Mouse (Mus musculus): ENCODE measurements around the gene Prpf4b. TPM values are rescaled to one million over a fixed set of nuclear protein-coding genes. Genes with fewer than 3 reads are reported as not detected.

The Prpf4b gene
- polyA plus RNA-seq, 1 experiment from 2014 or later: 71.8 TPM

Other genes with a start within 250 kb of the Prpf4b start
- 11.8 and 12.0 TPM in 2 replicates for gene Pxdc1, start 221.8 kb upstream of the Prpf4b start, polyA plus RNA-seq (2015; fragmentation: Nextera tagmentation; extraction: Ambion mirVana)
- gene Fam50b, start 140.5 kb upstream of the Prpf4b start, polyA plus RNA-seq (2015; fragmentation: Nextera tagmentation; extraction: Ambion mirVana): not detected in 2 replicates
- gene Fam217a, start 49.0 kb downstream of the Prpf4b start, polyA plus RNA-seq (2015; fragmentation: Nextera tagmentation; extraction: Ambion mirVana): 4.4 and 4.5 TPM in 2 replicates
- not detected in 2 replicates for gene 4933417A18Rik, start 49.1 kb downstream of the Prpf4b start, polyA plus RNA-seq (2015; fragmentation: Nextera tagmentation; extraction: Ambion mirVana)
- gene Eci3, start 88.5 kb downstream of the Prpf4b start, polyA plus RNA-seq (2015; fragmentation: Nextera tagmentation; extraction: Ambion mirVana): 3.8 and 4.2 TPM in 2 replicates
- gene Eci2, start 151.8 kb downstream of the Prpf4b start, polyA plus RNA-seq (2015; fragmentation: Nextera tagmentation; extraction: Ambion mirVana): 126 and 131 TPM in 2 replicates